Mouse (Mus musculus): ENCODE measurements around the gene Stil. TPM values are rescaled to one million over a fixed set of nuclear protein-coding genes. Genes with fewer than 3 reads are reported as not detected.

Gene Stil
- polyA plus RNA-seq, 1 experiment from 2014 or later: 12.5 TPM

DNA sequence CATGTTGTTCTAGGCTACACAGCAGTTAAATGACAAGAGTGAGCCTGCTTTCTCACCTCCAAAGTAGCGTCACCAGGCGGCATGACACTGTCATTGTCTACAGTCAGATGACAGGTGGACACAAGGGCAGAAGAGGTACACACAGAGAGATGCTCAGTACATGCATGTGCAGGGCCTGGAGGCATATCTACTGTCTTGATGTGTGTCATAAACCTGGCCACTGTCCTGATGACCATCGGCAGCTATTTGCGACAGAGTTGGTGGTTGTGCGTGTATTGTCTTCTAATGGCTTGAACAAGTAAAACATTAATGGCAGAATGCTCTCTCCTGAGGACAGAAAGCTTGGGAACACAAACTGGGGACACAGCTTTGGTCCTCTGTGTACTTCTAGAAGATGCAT lies 51.3 kb downstream of the Stil start:
- peaks cover 11% of the 10 kb centered on the region for H3K4me1 ChIP-seq
- no peaks in the 10 kb centered on the region for H3K36me3 ChIP-seq
- WGBS: 64% methylated on average over 5 of the region's 5 CpGs
- peaks cover 86% of the 10 kb centered on the region for H3K27me3 ChIP-seq
- no peak overlapping the region for H3K4me2 ChIP-seq
- no peak for ATAC-seq (replicated peaks; ENCODE audit: low FRiP score)
- no peak overlapping the region for H3K27ac ChIP-seq
- no peaks in the 10 kb centered on the region for H3K9me3 ChIP-seq (replicated peaks)
- H3K4me3 ChIP-seq (replicated peaks): no peak overlapping the region
- no peak overlapping the region for H3K9ac ChIP-seq

DNA sequence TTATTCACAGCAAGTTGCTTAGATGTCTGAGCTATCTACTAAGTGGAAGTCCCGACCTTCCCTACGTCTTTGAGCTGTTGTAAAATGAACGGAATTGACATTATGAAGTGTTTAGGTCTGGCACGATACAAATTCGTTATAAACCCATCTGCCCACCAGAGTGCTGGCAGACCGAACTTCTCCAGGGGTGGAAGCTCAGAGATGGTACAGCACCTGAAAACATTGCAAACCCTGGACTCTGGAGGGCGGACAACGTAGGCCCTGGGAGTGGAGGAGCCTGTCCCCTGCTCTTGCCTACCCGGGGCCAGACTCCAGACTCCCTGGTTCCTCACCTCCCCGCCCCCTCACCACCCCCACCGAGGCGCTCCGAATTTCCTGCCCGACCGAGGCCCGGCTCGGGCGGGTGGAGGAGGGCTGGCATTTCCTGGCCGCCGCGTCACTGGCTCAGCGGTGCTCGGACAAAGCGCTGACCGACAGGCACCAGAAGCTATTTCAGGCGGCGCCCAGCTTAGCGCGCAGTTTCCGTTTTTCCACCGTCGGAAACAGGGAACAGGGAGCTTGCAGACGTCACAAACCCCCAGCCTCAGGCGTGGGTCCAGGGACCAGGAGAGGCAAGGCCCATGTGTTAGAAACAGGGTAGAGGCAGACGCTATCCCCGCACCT lies 52.5 kb downstream of the Stil start:
- H3K27me3 ChIP-seq: peaks cover 97% of the 10 kb centered on the region

DNA sequence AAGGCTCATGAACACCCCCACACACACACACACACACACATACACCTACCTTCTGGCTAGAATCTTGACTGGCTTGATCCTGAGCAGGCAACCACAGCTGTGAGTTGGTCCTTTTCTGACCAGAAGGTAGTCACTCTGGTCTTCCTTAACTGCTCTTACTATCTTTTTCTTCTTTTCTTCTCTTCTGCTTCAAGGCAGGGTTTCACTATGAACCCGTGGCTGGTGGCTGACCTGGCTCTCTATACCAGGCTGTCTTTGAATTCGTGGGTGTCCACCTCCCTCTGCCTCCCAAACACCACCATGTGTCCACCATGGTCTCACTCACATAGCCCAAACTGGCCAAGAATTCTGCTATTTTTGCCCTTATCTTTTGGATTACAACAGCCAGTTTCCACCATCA lies 55.1 kb downstream of the Stil start:
- H3K27ac ChIP-seq: no peak overlapping the region
- H3K4me2 ChIP-seq: no peak overlapping the region
- 9% methylated on average over 2 of the region's 2 CpGs for WGBS
- no peaks in the 10 kb centered on the region for H3K9me3 ChIP-seq (replicated peaks)
- no peak overlapping the region for H3K4me3 ChIP-seq (replicated peaks)
- H3K36me3 ChIP-seq: no peaks in the 10 kb centered on the region
- no peak overlapping the region for H3K9ac ChIP-seq
- H3K4me1 ChIP-seq: peaks cover 27% of the 10 kb centered on the region
- peaks cover 97% of the 10 kb centered on the region for H3K27me3 ChIP-seq
- no peak for ATAC-seq (replicated peaks; ENCODE audit: low FRiP score)

More for the DNA sequence above, 52.5 kb downstream of the Stil start:
- Histone ChIP-seq H3K4me1 (peaks cover 23% of the 10 kb centered on the region), H3K27ac (peak overlapping the region; percentile 57), H3K4me2 (peak overlapping the region; percentile 60), H3K9ac (peak overlapping the region; percentile 22; the same call in 1 of the 2 replicates), H3K9me3 (replicated peaks) (no peaks in the 10 kb centered on the region), H3K4me3 (replicated peaks) (peak overlapping the region; percentile 35), H3K36me3 (no peaks in the 10 kb centered on the region)
- under 1% methylated on average over 36 of the region's 36 CpGs for WGBS
- ATAC-seq (replicated peaks; ENCODE audit: low FRiP score): peak; percentile 69

DNA sequence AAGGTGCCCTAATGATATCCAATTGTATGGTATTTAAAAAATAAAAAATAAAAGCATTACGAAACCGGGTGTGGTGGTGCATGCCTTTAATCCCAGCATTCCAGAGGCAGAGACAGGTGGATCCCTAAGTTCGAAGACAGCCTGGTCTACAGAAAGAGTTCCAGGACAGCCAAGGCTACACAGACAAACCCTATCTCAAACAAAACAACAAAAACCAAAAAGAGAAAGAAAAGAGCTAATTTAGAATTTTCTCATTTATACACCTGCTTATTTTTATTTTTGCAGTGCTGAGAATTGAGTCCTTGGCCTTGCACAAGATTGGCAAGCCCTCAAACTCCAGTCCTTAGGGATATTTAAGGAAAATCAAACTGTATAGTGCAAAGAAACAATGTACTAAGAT lies 55.7 kb downstream of the Stil start:
- no peak overlapping the region for H3K27ac ChIP-seq
- H3K27me3 ChIP-seq: peaks cover 97% of the 10 kb centered on the region
- H3K4me1 ChIP-seq: peaks cover 27% of the 10 kb centered on the region
- no peaks in the 10 kb centered on the region for H3K9me3 ChIP-seq (replicated peaks)
- no peak overlapping the region for H3K9ac ChIP-seq
- no peaks in the 10 kb centered on the region for H3K36me3 ChIP-seq
- no peak overlapping the region for H3K4me3 ChIP-seq (replicated peaks)
- 17% methylated on average over 3 of the region's 3 CpGs for WGBS
- no peak for ATAC-seq (replicated peaks; ENCODE audit: low FRiP score)
- peak overlapping the region; percentile 74; the same call in 1 of the 2 replicates for H3K4me2 ChIP-seq

DNA sequence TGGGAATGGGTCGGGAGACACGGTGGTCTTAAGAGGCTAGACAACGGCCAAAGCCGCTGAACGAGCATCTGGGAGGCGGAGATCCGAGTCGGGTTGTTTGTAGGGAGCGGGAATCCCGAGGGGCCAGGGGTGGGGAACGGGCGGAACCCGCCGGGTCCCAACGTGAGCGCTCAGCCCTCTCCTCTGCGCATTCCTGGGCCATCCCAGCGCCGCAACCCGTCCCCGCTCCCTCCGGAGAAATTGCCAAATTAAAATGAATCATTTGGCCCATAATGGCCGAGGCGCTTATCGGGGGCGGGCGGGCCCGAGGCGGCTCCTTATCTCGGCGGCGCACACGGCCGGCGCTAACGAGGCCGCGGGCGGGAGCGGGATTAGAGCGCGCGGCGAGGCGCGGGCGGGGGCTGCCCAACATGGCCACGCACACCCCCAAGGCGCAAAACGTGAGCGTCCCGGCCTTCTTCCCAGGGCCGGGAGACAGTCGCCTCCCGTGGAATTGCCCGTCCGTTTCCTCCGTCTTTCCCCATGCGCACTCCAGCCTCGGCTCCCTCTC lies 56.5 kb downstream of the Stil start, which contains the start of gene Tal1:
Gene Tal1, plus strand, starts transcription at position 56 of the 550 bp plus-strand sequence.
- peak within 1 kb of the TSS; percentile 74 for H3K4me2 ChIP-seq
- H3K4me3 ChIP-seq (replicated peaks): peak within 1 kb of the TSS; percentile 47
- H3K9me3 ChIP-seq (replicated peaks): no peaks in the 10 kb centered on the region
- no peaks in the 10 kb centered on the region for H3K36me3 ChIP-seq
- under 1% methylated on average over 60 of the region's 60 CpGs for WGBS
- peak; percentile 50 for ATAC-seq (replicated peaks; ENCODE audit: low FRiP score)
- peak within 1 kb of the TSS; percentile 75 for H3K27ac ChIP-seq
- H3K9ac ChIP-seq: peak within 1 kb of the TSS; percentile 40
- H3K4me1 ChIP-seq: peaks cover 27% of the 10 kb centered on the region
- peaks cover 97% of the 10 kb centered on the region for H3K27me3 ChIP-seq

DNA sequence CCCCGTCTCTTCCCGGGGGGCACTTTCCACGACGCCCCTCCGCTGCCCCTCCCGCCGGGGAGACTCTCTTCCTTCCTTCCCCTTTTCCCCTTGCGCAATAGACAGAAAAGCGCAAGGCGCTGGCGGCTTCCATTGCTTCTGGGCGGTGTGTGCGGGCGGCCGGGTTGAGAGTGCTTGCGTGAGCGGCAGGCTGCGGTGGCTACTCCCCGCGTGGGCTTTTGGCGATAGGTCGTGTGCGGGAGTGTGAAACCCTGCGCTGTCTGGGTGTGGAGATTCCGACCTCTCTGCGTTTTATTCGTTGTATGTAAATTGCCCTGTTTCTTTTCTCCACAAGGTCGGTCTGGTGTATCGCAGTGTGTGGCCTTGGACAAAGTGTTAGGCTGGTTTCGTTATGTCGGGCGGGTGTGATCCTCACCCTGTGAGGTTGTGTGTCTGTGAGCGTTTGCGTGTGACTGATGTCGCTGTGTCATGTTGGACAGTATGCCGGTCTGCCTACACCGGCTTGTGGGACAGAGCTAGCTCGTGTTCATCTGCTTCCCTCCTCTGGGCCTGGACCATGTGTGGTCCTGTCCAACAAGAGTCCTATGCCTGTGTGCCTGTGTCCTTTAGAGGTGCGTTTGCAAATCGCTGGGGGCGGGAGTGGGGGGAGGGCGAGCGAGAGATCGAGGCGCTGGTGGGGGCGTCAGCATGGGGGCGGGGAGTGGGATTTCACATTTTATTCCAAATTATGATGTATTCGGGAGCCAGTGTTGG lies 57.1 kb downstream of the Stil start:
- under 1% methylated on average over 48 of the region's 48 CpGs for WGBS
- H3K36me3 ChIP-seq: no peaks in the 10 kb centered on the region
- peak overlapping the region; percentile 40 for H3K9ac ChIP-seq
- H3K4me1 ChIP-seq: peaks cover 27% of the 10 kb centered on the region
- H3K27me3 ChIP-seq: peaks cover 97% of the 10 kb centered on the region
- H3K9me3 ChIP-seq (replicated peaks): no peaks in the 10 kb centered on the region
- peak overlapping the region; percentile 74 for H3K4me2 ChIP-seq
- peak overlapping the region; percentile 47 for H3K4me3 ChIP-seq (replicated peaks)
- ATAC-seq (replicated peaks; ENCODE audit: low FRiP score): peak; percentile 69
- peak overlapping the region; percentile 75 for H3K27ac ChIP-seq

DNA sequence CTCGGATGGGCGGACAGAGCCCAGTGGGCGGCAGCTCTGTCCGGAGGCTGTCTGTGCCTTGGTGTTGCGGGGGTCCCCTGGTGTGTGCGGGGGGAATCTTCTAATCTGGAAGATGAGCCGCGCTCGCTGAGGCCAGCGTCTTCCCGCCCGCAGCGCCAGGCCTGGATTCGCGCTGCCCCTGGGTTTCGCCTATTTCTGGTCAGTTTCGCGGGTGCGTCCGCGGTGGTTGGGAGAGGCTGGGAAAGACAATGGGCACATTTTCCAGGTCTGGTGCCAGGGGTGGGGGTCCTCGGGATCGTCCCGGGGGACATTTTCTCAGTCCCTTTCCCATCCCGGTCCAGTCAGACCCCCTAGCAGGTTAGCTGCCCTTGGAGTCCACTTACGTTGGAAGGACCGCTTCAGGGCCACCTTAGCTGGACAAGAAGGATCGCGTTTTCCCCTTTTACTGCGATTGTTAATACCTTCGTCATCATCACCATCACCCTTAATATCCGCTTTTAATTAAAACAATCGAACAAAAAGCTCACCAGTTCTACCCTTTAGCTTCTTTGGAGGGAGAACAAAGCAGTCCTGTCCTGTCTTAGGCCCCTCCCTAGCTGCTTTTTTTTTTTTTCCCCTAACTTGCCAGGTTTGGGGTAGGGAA lies 57.8 kb downstream of the Stil start:
- Histone ChIP-seq H3K36me3 (no peaks in the 10 kb centered on the region), H3K27ac (peak overlapping the region; percentile 75), H3K9me3 (replicated peaks) (no peaks in the 10 kb centered on the region), H3K27me3 (peaks cover 97% of the 10 kb centered on the region), H3K4me3 (replicated peaks) (peak overlapping the region; percentile 47), H3K4me1 (peaks cover 25% of the 10 kb centered on the region), H3K4me2 (peak overlapping the region; percentile 74), H3K9ac (no peak overlapping the region)
- ATAC-seq (replicated peaks; ENCODE audit: low FRiP score): no peak
- WGBS: under 1% methylated on average over 33 of the region's 33 CpGs

DNA sequence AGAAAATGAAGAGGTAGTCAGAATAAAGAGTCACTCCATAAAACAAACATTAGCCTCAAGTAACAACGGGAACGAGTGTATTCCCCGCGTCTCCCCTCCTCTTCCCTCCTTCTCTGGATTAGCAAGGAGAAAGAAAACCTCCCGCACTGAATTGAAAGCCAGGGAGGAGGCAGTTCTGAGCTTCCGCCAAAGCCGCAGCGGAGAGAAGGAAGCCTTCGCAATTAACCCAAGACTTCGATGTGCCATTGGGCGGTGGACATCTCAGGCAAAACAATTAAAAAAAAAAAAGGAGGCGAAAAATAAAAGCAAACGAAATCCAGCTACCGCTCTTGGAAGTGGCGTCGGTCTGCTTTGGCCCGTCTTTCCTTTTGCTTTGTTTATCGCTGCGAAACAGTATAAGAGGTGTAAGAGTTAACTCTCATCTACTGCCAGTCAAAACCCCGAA lies 58.4 kb downstream of the Stil start:
- H3K9me3 ChIP-seq (replicated peaks): no peaks in the 10 kb centered on the region
- peak overlapping the region; percentile 75 for H3K27ac ChIP-seq
- H3K4me3 ChIP-seq (replicated peaks): peak overlapping the region; percentile 47
- H3K4me2 ChIP-seq: peak overlapping the region; percentile 74; the same call in 1 of the 2 replicates
- H3K27me3 ChIP-seq: peaks cover 98% of the 10 kb centered on the region
- H3K36me3 ChIP-seq: no peaks in the 10 kb centered on the region
- H3K9ac ChIP-seq: no peak overlapping the region
- peaks cover 28% of the 10 kb centered on the region for H3K4me1 ChIP-seq
- ATAC-seq (replicated peaks; ENCODE audit: low FRiP score): no peak
- under 1% methylated on average over 20 of the region's 20 CpGs for WGBS

DNA sequence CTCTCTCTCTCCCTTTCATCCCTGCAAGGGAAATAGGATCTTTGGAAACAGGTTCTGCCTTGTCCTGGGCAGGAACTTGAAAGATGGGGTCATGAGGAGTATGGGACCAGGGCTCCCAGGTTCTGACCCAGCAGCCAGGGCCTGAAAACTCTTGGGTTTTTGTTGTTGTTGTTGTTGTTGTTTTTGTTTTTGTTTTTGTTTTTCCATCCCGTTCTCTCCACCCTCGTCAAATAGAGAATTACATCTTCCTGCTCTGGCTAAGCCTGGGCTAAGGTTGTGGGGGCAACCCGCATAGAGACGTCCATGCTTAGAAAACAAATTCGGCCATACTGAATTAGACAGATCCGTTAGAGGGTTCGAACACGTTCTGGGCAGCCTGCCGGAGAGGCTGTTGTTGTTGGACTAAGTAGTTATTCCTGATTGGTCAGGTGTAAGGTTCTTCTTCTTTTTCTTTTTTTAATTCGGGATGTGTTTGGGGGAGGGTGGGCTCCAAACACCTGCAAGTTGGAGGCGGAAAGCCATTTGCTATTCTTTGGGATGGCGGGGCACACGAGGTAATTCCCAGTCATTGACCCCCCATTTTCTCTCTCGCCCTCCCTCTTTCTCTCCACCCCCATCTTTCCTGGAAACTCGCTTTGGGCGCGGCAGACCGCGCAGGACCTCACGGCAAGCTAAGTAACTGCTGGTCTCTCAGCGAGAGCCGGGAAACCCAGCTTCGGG lies 59.1 kb downstream of the Stil start:
- Histone ChIP-seq H3K27me3 (peaks cover 99% of the 10 kb centered on the region), H3K9me3 (replicated peaks) (no peaks in the 10 kb centered on the region), H3K9ac (no peak overlapping the region), H3K27ac (peak overlapping the region; percentile 75; the same call in 1 of the 2 replicates), H3K36me3 (no peaks in the 10 kb centered on the region), H3K4me1 (peaks cover 35% of the 10 kb centered on the region), H3K4me3 (replicated peaks) (peak overlapping the region; percentile 47), H3K4me2 (peak overlapping the region; percentile 74)
- ATAC-seq (replicated peaks; ENCODE audit: low FRiP score): no peak
- under 1% methylated on average over 23 of the region's 23 CpGs for WGBS

DNA sequence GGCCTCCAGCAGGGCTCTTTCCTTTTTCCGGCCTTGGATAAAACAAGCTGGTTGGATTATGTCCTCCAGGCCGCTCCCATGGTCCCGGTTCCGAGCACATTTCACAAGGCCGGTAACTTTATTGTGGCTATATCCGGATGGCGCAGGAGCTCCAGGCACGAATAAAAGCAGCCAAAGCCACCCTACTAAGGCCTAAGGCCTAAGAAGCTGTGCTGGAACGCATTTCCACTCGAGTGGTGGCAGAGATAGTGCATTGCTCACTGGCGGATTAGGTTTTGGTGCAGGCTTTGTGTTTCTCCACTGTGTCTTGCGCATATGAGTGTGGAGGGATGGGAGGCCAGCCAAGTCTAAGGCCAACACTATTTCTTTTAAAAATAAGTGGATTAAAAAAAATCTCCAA lies 59.9 kb downstream of the Stil start:
- peak overlapping the region; percentile 23; the same call in 1 of the 2 replicates for H3K27ac ChIP-seq
- WGBS: 18% methylated on average over 12 of the region's 12 CpGs

DNA sequence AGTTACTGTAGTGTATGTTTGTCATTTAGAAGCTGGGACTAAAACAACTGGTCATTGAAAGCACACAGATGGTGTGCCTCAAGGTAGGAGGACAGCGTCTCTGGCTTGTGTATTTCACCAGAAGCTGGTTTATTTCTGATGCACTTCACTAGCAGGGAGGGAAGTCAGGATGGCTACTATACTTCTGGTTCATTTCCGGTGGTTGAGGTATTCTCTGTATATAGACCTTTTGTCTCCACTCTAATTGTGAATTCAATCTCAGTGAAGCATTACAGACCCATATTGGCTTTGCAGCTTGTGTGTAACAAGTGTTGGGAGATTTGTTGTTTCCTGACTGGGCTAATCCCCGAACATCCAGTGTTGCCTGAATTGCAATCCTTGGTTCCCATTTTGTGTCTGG lies 60.8 kb downstream of the Stil start:
- Histone ChIP-seq H3K4me1 (peaks cover 36% of the 10 kb centered on the region), H3K4me3 (replicated peaks) (peak overlapping the region; percentile 47; the same call in 1 of the 2 replicates), H3K27me3 (peaks cover 99% of the 10 kb centered on the region), H3K9me3 (replicated peaks) (no peaks in the 10 kb centered on the region), H3K9ac (no peak overlapping the region), H3K4me2 (peak overlapping the region; percentile 74), H3K36me3 (no peaks in the 10 kb centered on the region), H3K27ac (no peak overlapping the region)
- 13% methylated on average over 3 of the region's 3 CpGs for WGBS
- ATAC-seq (replicated peaks; ENCODE audit: low FRiP score): no peak

More for the DNA sequence above, 59.9 kb downstream of the Stil start:
- H3K9ac ChIP-seq: 0 out of 2 replicates have a peak overlapping the region, but pooled peaks have one; percentile 0
- H3K36me3 ChIP-seq: no peaks in the 10 kb centered on the region
- H3K27me3 ChIP-seq: peaks cover 99% of the 10 kb centered on the region
- H3K4me1 ChIP-seq: peaks cover 36% of the 10 kb centered on the region
- peak overlapping the region; percentile 47 for H3K4me3 ChIP-seq (replicated peaks)
- peak overlapping the region; percentile 74 for H3K4me2 ChIP-seq
- no peaks in the 10 kb centered on the region for H3K9me3 ChIP-seq (replicated peaks)
- no peak for ATAC-seq (replicated peaks; ENCODE audit: low FRiP score)

Measured in kidney, embryonic 15.5 days (tissue).